Mouse (Mus musculus) megakaryocyte-erythroid progenitor cell, adult 5-6 weeks (primary cell): ENCODE measurements around the gene Serinc3. TPM values are rescaled to one million over a fixed set of nuclear protein-coding genes. Genes with fewer than 3 reads are reported as not detected.
"Not testable (repeated sequence)": the region's sequence is repeated elsewhere in the genome, so short reads cannot be mapped to it uniquely, and the experiment has no call there.

Experiments used
- ATAC-seq: replicated peaks from 2 replicates; pipeline ENCODE4 v1.8.0; 2016; ENCODE audit warnings: mild to moderate bottlenecking, inconsistent platforms; ENCODE audit not compliant: severe bottlenecking, poor library complexity, low FRiP score, low TSS enrichment
- total RNA-seq, 2 experiments: library from RNA; stranded (forward) in 1 of 2; stranded (reverse) in 1 of 2; fragments of 200-1000, 215-1000 nt in 1 of 2; fragments of >200 nt in 1 of 2; fragmentation: Nextera tagmentation in 1 of 2; gene quantifications; 2 replicates each; pipeline ENCODE4 v1.2.3; 2014 to 2017

Serinc3 gene
- total RNA-seq, 2 experiments from 2014 or later = 460 to 469 TPM

- no peak for ATAC-seq
Measured at GRCm38 (mm10) chr2:163637655-163638266, 7.2 kb downstream of the Serinc3 start.

GRCm38 (mm10) chr2:163636057-163636456 is 8.9 kb downstream of the Serinc3 start:
- no peak for ATAC-seq

- ATAC-seq = no peak
Measured at GRCm38 (mm10) chr2:163634211-163634610, 10.7 kb downstream of the Serinc3 start.

- no peak for ATAC-seq
Measured at GRCm38 (mm10) chr2:163631715-163632114, 13.2 kb downstream of the Serinc3 start.

- no peak for ATAC-seq
Measured at GRCm38 (mm10) chr2:163631223-163631622, 13.7 kb downstream of the Serinc3 start.

GRCm38 (mm10) chr2:163621401-163621800 is 23.5 kb downstream of the Serinc3 start:
- ATAC-seq = not testable (repeated sequence)

DNA sequence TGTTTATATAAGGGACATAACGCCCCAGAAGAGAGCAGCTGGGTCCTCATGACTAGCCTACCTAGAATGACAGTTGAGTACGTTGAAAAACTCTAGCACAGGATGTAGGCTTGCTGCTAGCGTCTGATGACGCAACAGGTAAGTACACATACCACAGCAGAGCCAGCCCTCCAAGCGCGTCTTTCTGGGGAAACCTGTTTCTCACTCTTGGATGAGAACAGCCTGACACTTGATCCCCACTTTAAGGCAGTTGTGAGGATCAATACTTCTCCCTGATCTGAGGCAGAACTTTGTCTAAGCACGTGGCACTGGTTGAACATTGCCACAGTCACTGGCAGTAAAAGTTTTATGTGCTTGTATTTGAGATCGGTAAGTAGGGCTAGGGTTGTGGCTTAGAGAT is 24.5 kb downstream of the Serinc3 start:
- no peak for ATAC-seq

DNA sequence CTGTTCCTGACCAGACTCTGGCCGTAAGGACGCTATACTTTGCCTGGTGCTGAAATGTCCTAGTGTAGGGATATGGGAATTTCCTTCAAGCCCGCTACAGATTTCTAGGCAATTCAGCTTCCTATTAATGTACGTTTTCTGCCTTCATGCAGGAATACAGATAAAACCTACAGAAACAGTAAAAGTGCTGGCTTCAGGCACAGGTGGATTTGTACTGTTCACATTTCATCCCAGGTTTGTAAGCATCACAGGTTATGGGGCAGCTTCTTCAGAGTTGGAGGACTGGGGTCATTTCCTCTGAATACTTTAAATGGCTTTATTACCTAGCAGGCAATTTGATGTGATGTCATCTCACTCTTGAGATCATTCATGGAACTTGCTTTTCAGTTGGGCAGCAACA is 27.1 kb downstream of the Serinc3 start:
- no peak for ATAC-seq

GRCm38 (mm10) chr2:163617232-163617863 is 27.6 kb downstream of the Serinc3 start:
- ATAC-seq = peak; percentile 8; the same call in 1 of the 2 replicates

DNA sequence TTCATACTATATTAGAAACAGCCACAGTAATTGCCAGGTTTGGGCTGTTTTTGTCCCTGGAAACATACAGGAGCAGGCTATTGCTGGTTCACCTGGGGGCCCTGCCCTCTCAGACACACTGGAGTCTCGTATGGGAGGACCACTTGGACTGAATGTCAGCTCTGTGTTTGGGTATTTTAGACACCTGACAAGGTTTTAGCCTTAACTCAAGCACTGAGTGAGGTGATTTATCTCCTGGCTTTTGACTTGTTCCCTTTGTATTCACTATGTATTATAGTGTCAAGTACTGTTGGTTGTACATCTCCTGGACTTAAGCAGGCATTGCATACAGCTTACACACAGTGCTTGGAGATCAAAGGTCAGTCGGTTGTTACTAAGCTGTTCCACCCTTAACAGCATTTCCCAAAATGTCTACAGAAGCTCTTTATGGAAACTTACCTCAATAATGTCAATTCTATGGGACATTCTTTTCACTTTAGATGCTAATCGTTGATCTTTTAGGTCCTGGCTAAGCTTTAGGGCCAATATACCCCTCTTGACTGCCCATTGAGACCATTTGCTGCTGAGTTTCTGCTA is 28.2 kb downstream of the Serinc3 start:
- ATAC-seq = no peak

GRCm38 (mm10) chr2:163615906-163616651 is 28.9 kb downstream of the Serinc3 start:
- ATAC-seq = no peak

- no peak for ATAC-seq
Measured at GRCm38 (mm10) chr2:163615401-163615800, 29.5 kb downstream of the Serinc3 start.

DNA sequence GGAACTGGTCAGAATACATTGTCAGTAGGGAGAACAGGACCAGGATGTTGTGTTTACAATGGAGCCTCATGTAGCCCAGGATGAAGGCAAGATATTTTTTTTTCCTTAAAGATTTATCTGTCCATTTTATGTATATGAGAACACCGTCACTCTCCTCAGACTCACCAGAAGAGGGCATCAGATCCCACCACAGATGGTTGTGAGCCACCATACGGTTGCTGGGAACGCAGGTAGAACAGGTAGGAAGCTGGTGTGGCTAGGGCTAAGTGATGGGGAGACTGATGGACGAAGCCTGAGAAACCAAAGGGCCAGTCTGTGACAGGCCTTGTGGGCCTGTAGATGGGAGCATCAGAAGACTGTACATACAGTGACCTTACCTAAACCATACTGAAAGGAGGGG is 30.9 kb downstream of the Serinc3 start:
- no peak for ATAC-seq

GRCm38 (mm10) chr2:163613206-163613605 is 31.7 kb downstream of the Serinc3 start:
- no peak for ATAC-seq

DNA sequence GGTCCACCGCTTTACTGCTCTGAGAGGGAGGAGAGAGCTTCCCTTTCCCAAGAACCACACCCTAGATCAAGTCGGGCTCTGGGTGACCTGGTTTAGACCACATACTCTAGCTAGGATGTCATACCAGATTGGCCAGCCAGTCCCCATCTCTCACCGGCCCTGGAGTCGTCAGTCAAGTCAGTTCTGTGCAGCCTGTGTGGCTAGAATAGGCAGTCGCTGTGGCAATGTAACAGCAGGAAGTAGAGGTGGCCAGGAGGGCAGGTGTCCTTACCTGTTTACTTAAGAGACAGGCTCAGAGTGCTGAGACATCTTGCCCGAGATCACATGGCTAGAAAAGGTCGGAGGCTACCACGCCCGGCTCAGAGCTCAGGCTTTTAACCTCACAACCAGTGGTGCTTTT is 33.8 kb downstream of the Serinc3 start:
- ATAC-seq = no peak

DNA sequence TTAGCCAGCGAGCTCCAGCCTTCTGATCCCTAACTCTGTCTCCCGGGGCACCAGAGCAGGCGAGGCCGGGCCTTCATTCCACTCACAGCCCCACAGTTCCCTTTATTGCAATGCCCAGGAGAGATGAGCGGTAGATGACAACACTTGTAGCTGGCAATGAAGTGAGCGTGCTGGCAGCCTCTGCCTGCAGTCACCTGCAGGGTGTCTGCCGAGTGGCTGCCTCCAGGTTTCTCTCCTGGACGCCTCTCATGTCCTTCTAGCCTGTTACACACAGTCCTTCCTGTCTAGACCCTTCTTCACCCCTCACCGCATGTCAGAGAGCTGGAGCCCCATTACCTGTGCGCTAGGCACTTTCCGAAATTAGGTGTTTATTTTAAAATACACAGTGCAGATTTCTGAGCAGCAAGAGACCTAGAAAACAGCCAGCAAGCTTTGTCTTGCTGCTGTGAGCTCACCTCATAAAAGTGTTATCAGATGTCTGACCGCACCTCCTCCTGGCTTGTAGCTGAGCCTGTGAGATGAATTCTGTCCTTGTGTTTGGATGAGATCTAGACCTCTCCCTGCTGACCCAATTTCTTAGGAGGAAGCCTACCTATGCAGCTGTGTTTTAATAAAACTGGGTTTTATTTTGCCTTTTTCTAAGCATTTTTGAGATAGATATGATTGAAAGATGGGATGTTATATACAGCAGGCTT is 35.5 kb downstream of the Serinc3 start:
- no peak for ATAC-seq

- ATAC-seq = no peak
Measured at GRCm38 (mm10) chr2:163608008-163608407, 36.9 kb downstream of the Serinc3 start.

DNA sequence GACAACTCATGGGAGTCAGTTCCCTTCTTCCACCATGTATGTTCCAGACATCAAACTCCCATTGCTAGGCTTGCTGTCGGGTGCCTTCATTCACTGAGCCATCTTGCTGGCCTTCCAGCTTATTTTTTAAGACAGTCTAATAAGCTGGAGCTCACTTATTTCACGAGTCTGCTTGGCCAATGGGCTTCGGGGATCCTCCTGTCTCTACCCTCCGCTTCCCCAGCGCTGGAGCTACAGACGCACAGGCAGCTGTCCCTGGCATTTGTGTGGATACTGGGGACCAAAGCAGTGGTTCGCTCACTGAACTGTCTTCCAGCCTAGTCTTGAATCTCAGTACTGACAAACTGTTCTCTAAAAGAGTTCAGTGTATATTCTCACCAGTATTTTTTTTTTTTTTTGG is 38.8 kb downstream of the Serinc3 start:
- ATAC-seq = no peak

- ATAC-seq = peak; percentile 81
Measured at GRCm38 (mm10) chr2:163602101-163602971, 42.6 kb downstream of the Serinc3 start, which contains the start of gene Ttpal. TSS of gene Ttpal (plus strand) at chr2:163602314.
